Mouse (Mus musculus) heart, embryonic 15.5 days (tissue): Measurements from ENCODE around the gene Anxa1. TPM values are rescaled to one million over a fixed set of nuclear protein-coding genes. Genes with fewer than 3 reads are reported as not detected.

Source experiments
- ATAC-seq: fragments of 200-750 bp; cut with Nextera tagmentation; replicated peaks from 2 replicates; pipeline ENCODE4 v1.8.0; 2017; ENCODE audit warnings: low read depth, moderate TSS enrichment; ENCODE audit not compliant: insufficient number of reproducible peaks, insufficient read depth, low FRiP score
- H3K27ac ChIP-seq: fragments of 300-500 bp; sonication (generic); 2 replicates; pipeline ENCODE4 v1.5.1; 2015; ENCODE audit warnings: mild to moderate bottlenecking, inconsistent platforms
- H3K27me3 ChIP-seq: fragments of 300-500 bp; sonication (generic); 2 replicates; pipeline ENCODE4 v1.6.1; 2015; ENCODE audit warnings: inconsistent platforms
- H3K36me3 ChIP-seq: fragments of 300-500 bp; sonication (generic); 2 replicates; pipeline ENCODE4 v1.6.1; 2015; ENCODE audit warnings: mild to moderate bottlenecking, inconsistent platforms
- H3K4me1 ChIP-seq: fragments of 300-500 bp; sonication (generic); replicated peaks from 2 replicates; pipeline ENCODE4 v1.6.1; 2015; ENCODE audit warnings: inconsistent platforms
- H3K4me2 ChIP-seq: fragments of 300-500 bp; sonication (generic); 2 replicates; pipeline ENCODE4 v1.6.1; 2015; ENCODE audit warnings: inconsistent platforms, mild to moderate bottlenecking, moderate library complexity
- H3K4me3 ChIP-seq: fragments of 300-500 bp; sonication (generic); 2 replicates; pipeline ENCODE4 v1.5.1; 2015; ENCODE audit warnings: mild to moderate bottlenecking, inconsistent platforms
- H3K9ac ChIP-seq: fragments of 300-500 bp; sonication (generic); 2 replicates; pipeline ENCODE4 v1.6.1; 2015; ENCODE audit warnings: mild to moderate bottlenecking, inconsistent platforms
- H3K9me3 ChIP-seq: fragments of 300-500 bp; sonication (generic); replicated peaks from 2 replicates; pipeline ENCODE4 v1.6.1; 2016; ENCODE audit warnings: inconsistent platforms
- WGBS: fragments of 180-500 bp; shearing (Covaris S2); methylation state at CpG from one replicate; pipeline ENCODE4 v1.1.7; 2015; ENCODE audit warnings: mixed read lengths; 5-methylcytosine and 5-hydroxymethylcytosine counted together
- polyA plus RNA-seq: library from polyadenylated mRNA; unstranded; fragments of >200 nt; fragmentation: Nextera tagmentation; extraction: Ambion mirVana; gene quantifications from 2 replicates; pipeline ENCODE4 v1.2.1, GENCODE M21; 2015

Gene Anxa1
- polyA plus RNA-seq, 1 experiment from 2014 or later, result 41.5 TPM

DNA sequence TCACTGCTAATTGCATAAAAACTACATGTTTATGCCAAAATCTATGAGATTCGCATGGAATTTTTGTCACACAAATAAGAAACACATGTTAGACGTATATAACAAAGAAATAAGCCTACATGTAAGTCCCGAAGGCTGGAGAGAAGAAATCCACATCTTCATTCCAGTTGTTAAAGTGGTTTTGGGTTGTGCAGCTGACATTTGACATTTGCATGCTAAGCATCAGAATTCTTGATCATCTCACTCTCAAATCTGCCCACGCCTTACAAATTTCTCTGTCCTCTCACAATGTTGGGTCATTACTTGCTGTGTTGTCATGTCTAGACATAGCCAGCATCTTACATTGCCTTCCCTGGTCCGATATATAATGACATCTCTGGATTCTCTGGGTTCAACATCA lies 24.2 kb downstream of the Anxa1 start:
- Histone ChIP-seq H3K27me3 (no peaks in the 10 kb centered on the region), H3K4me2 (no peak overlapping the region), H3K4me3 (no peak overlapping the region), H3K27ac (no peak overlapping the region), H3K4me1 (no peaks in the 10 kb centered on the region), H3K9ac (no peak overlapping the region), H3K9me3 (no peaks in the 10 kb centered on the region), H3K36me3 (no peaks in the 10 kb centered on the region)
- ATAC-seq, result no peak
- 77% methylated on average over 5 of the region's 5 CpGs for WGBS

DNA sequence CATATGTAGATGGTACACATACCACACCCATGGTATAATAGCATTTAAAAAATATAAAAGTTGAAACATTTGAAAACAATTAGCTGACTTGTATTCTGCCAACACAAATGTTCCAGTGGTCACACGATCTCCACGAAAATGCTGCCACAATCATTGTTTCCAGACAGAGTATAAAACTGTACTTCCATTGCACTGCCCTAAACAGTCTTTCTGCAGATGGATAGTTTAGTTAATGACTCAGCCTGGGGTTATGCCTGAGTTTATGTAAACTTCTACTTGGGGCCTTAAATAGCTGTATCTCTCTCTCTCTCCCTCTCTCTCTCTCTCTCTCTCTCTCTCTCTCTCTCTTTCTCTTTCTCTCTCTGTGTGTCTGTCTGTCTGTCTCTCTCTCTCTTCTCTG lies 24.7 kb downstream of the Anxa1 start:
- Histone ChIP-seq H3K4me2 (no peak overlapping the region), H3K4me1 (no peaks in the 10 kb centered on the region), H3K9me3 (no peaks in the 10 kb centered on the region), H3K27me3 (no peaks in the 10 kb centered on the region), H3K27ac (no peak overlapping the region), H3K36me3 (no peaks in the 10 kb centered on the region), H3K9ac (no peak overlapping the region), H3K4me3 (no peak overlapping the region)
- no peak for ATAC-seq
- 72% methylated on average over 2 of the region's 2 CpGs for WGBS

DNA sequence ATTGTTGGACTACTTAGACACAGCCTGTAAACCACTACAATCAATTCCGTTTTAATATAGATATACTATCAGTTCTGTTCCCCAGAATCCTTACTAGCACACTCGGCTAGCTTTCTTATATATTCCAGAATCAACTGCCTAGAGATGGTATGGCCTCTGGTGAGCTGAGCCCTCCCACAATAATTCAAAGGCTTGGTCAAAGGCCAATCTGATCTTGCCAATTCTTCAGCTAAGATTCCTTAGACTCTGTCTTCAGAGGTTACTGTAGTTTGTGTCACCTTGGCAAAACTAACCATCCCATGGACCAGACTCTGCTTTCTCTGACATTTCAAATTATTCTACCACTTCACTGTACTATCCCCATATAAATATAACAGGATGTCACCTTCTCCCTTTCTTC lies 25.4 kb downstream of the Anxa1 start:
- Histone ChIP-seq H3K9me3 (no peaks in the 10 kb centered on the region), H3K4me2 (no peak overlapping the region), H3K27ac (no peak overlapping the region), H3K4me1 (no peaks in the 10 kb centered on the region), H3K27me3 (no peaks in the 10 kb centered on the region), H3K4me3 (no peak overlapping the region), H3K36me3 (no peaks in the 10 kb centered on the region), H3K9ac (no peak overlapping the region)
- ATAC-seq, result no peak
- 70% methylated on average over 2 of the region's 2 CpGs for WGBS

DNA sequence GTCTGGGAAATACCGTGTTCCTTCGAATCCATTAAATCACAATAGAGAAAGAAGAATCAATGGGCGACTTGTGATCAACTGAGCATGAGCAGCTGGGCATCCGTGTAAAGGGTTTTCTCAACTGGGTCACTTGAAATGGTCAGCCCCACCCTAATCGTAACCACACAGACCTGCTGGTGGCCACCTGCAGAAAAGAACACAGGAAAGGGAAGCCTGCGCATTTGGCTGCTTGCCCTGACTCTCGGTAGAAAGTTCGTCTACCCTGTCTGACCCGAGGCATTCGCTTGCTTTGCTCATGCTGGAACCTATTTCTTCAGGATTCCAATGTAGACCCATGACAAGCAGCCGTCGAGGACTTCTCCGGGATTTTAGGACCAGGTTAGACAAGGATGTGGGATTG lies 25.8 kb downstream of the Anxa1 start:
- no peak overlapping the region for H3K4me3 ChIP-seq
- no peak overlapping the region for H3K4me2 ChIP-seq
- H3K36me3 ChIP-seq, result no peaks in the 10 kb centered on the region
- 86% methylated on average over 13 of the region's 13 CpGs for WGBS
- no peaks in the 10 kb centered on the region for H3K4me1 ChIP-seq
- ATAC-seq, result no peak
- H3K9ac ChIP-seq, result no peak overlapping the region
- H3K27ac ChIP-seq, result no peak overlapping the region
- H3K9me3 ChIP-seq, result no peaks in the 10 kb centered on the region
- no peaks in the 10 kb centered on the region for H3K27me3 ChIP-seq

DNA sequence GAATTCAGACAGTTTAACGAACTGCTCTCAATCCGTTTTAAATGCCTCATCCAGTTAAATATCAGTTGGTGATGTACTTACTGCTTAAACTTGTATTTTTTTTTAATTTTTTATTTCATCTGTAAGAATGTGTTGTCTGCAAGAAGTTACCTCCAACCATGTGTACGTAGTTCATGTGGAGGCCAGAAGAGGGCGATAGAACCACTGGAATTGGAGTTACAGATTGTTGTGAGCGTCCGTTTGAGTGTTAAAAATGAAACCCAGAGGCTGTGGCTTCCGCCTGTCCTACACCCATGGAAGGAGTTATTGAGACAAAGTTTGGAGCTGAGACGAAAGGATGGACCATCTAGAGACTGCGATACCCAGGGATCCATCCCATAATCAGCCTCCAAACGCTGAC lies 27.5 kb downstream of the Anxa1 start:
- no peak for ATAC-seq
- H3K4me3 ChIP-seq, result no peak overlapping the region
- 66% methylated on average over 10 of the region's 10 CpGs for WGBS

DNA sequence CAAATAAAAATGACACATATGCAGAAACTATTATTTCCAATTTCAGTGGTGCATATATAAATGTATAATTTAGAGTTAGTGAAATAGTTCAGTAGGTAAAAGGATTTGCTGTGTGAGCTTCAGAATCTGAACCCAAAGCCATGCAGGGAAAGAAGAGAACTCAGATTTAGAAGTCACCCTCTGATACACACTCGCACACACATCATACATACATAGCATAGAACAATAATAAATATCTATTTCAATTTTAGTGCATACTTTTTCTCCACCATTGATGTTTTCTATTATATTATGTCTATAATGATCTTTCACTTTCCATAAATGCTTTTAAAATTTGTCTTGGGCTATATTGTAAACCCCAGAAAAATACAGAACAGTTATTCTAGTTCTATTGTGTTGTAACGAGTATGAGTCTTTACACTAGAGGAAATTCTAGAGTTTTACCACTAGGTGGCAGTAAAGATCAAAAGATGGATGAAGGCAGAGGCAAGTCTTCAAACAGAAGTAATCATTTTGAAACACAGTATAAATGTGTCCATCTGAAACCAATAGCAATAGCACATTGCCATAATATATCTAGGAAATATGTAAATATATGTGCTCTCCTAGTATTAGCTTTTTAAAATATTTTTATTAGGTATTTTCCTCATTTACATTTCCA lies 28.7 kb downstream of the Anxa1 start:
- H3K27ac ChIP-seq, result no peak overlapping the region
- no peak overlapping the region for H3K4me3 ChIP-seq
- H3K4me2 ChIP-seq, result no peak overlapping the region
- no peak overlapping the region for H3K9ac ChIP-seq
- WGBS, result 49% methylated on average over 2 of the region's 2 CpGs
- no peaks in the 10 kb centered on the region for H3K27me3 ChIP-seq
- ATAC-seq, result no peak
- no peaks in the 10 kb centered on the region for H3K4me1 ChIP-seq
- no peaks in the 10 kb centered on the region for H3K9me3 ChIP-seq
- H3K36me3 ChIP-seq, result no peaks in the 10 kb centered on the region

More for the DNA sequence above, 27.5 kb downstream of the Anxa1 start:
- H3K9ac ChIP-seq, result no peak overlapping the region
- no peaks in the 10 kb centered on the region for H3K36me3 ChIP-seq
- no peak overlapping the region for H3K4me2 ChIP-seq
- H3K9me3 ChIP-seq, result no peaks in the 10 kb centered on the region
- H3K27ac ChIP-seq, result no peak overlapping the region
- H3K27me3 ChIP-seq, result no peaks in the 10 kb centered on the region
- H3K4me1 ChIP-seq, result no peaks in the 10 kb centered on the region

DNA sequence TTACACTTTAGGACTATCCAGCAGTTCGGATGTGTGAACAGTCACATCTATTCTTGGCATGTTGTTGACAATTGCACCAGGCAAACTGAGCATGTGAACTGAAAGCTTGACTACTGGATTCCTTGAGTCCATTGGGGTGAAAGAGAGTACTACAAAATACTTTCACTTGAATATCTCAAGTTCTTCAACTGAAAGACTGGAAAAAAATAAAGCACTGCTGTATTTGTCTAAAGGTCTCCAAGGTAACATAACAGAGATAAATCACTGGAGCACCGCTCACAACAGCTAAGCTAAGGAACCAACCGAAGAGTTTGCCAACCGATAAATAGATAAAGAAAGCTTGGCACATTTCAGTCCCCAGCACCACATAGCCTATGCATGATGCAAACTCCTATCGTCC lies 32.1 kb downstream of the Anxa1 start:
- H3K27ac ChIP-seq, result no peak overlapping the region
- no peaks in the 10 kb centered on the region for H3K27me3 ChIP-seq
- H3K4me1 ChIP-seq, result no peaks in the 10 kb centered on the region
- no peak for ATAC-seq
- H3K4me2 ChIP-seq, result no peak overlapping the region
- H3K36me3 ChIP-seq, result no peaks in the 10 kb centered on the region
- no peak overlapping the region for H3K9ac ChIP-seq
- 60% methylated on average over 5 of the region's 5 CpGs for WGBS
- no peaks in the 10 kb centered on the region for H3K9me3 ChIP-seq
- H3K4me3 ChIP-seq, result no peak overlapping the region

DNA sequence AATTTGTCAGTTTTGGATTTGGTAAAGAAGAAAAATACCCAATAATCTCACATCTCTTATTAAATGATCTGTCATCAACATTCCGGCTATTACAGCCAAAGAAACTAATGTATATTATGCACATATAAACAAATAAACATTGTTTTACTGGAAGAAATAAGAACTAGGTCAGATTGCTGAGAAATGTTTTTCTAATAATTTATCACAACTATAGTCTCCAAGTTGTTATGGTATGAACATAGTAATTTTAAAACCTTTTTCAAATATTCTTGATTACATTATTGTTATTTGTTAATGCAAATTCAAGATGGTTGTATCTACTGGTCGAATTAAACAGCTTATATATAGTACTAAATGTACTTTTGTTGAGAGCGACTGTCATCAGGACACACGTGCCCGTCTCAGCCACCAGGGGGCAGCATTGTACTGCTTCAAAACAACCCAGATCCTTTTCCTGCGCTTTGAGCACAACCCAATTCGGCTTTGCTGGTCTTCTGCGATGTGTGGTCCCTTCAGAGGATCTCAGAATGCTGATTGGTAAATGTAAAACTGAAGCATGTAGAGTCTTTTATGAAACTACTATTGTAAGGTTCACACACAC lies 45.3 kb downstream of the Anxa1 start:
- ATAC-seq, result no peak
- Histone ChIP-seq H3K4me3 (no peak overlapping the region), H3K27me3 (no peaks in the 10 kb centered on the region), H3K4me2 (no peak overlapping the region), H3K27ac (no peak overlapping the region), H3K36me3 (no peaks in the 10 kb centered on the region), H3K9me3 (no peaks in the 10 kb centered on the region), H3K9ac (no peak overlapping the region), H3K4me1 (no peaks in the 10 kb centered on the region)
- WGBS, result 10% methylated on average over 8 of the region's 8 CpGs

DNA sequence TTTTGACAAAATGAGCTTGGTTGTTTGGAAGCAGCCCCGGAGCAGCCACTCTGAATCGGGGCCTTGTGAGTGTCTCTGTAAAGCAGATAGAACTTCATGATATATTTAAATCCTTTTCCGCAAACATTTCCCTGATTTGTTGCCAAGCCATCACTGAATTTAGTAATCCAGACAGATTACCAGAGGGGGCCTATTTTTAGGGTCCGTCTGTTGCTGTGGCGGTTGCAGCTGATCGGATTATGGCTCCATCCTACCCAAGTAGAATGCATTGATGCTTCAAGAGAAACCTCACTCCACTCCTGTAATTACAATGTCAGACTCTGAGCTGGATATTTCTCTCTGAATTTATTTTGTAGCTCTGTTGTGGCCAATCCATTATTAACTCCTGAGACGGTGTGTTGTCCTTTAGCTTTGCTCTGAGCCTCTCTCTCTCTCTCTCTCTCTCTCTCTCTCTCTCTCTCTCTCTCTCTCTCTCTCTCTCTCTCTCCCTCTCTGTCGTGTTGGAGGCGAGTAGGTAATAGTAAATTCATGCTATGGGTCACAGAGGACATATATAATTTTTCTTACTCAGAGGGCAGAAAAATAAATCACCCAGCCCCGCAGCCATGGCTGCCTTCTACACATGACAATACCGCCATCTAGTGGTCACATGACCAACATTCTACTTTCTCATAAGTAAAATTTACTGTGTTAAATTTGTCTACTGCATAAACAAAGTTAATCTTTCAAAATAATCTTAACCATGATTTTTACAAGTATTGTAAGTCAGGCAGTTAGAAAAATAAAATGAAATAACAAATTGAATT lies 46.0 kb downstream of the Anxa1 start:
- H3K4me2 ChIP-seq, result no peak overlapping the region

DNA sequence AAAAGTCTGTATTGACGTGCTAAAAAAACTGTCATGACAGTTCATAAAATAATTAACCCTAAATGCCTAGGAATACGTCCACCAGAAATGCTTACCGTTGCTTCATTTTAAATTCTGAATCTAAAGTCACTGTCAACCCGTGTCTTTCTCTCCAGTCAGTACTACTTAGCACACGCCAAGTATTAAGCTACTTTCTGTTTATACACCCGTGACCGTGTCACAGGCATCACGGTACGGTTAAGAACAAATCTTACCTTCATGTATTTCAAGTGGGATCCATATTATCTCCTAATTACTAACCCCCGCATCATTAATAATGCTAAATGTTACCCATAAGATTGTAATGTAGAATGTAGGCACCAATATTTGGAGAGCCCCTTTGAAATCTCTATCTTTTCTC lies 46.7 kb downstream of the Anxa1 start:
- Histone ChIP-seq H3K4me3 (no peak overlapping the region), H3K4me2 (no peak overlapping the region), H3K36me3 (no peaks in the 10 kb centered on the region), H3K4me1 (no peaks in the 10 kb centered on the region), H3K27me3 (no peaks in the 10 kb centered on the region), H3K9ac (no peak overlapping the region), H3K9me3 (no peaks in the 10 kb centered on the region), H3K27ac (no peak overlapping the region)
- ATAC-seq, result no peak
- 72% methylated on average over 10 of the region's 10 CpGs for WGBS

More for the DNA sequence above, 46.0 kb downstream of the Anxa1 start:
- Histone ChIP-seq H3K9ac (no peak overlapping the region), H3K27ac (no peak overlapping the region), H3K36me3 (no peaks in the 10 kb centered on the region), H3K4me3 (no peak overlapping the region), H3K4me1 (no peaks in the 10 kb centered on the region), H3K27me3 (no peaks in the 10 kb centered on the region), H3K9me3 (no peaks in the 10 kb centered on the region)
- no peak for ATAC-seq
- 44% methylated on average over 11 of the region's 11 CpGs for WGBS
